Comparison of ENCODE assay signal across 21 mouse cellular contexts in genomic region chr7:138872956-138873355, GRCm38 (mm10). TPM values are rescaled to one million over a fixed set of nuclear protein-coding genes. Genes with fewer than 3 reads are reported as not detected.
DNase-seq lines count a peak whose midpoint lies in the region; ATAC-seq lines count a peak whose summit lies in the region.
"Had no signal": no experiment of that assay in that cellular context is flagged by ENCODE, and none has a peak within 500 bp of the region (broad histone marks: within the 10 kb centered on the region; RNA-seq: fewer than 3 reads in every experiment).

No protein-coding gene starts in this region.

- no peak overlapping the region for H3K9ac ChIP-seq in intestine, embryonic 16.5 days (ENCODE audit: low read depth, low read length)
- no peak overlapping the region for H3K9ac ChIP-seq in intestine, embryonic 15.5 days
- H3K9ac ChIP-seq in kidney, embryonic 15.5 days = no peak overlapping the region
- no peak overlapping the region for H3K9ac ChIP-seq in liver, embryonic 16.5 days (ENCODE audit: low read depth, low read length)
- H3K9ac ChIP-seq in liver, embryonic 11.5 days (ENCODE audit: low read depth, low read length) = no peak overlapping the region
- H3K9ac ChIP-seq: embryonic facial prominence, embryonic 15.5 days; forebrain, embryonic 15.5 days; heart, embryonic 15.5 days had no signal

- DNase-seq in kidney, postnatal 10 days = no peak
- no peak for DNase-seq in liver, embryonic 11.5 days (ENCODE audit: low spot score)
- DNase-seq in limb, embryonic 10.5 days (ENCODE audit: low spot score) = no peak
- DNase-seq: adrenal gland, postnatal 10 days; cerebellum, adult 11 months; cerebellum, adult 8-10 months; cerebellum, postnatal 14 days; embryo, embryonic 11 days; gastrocnemius, postnatal 14 days; heart, adult 2 months; heart, postnatal 14 days had no signal

- no peaks in the 10 kb centered on the region for H3K9me3 ChIP-seq in intestine, embryonic 16.5 days (ENCODE audit: control insufficient read depth, low read length)
- no peaks in the 10 kb centered on the region for H3K9me3 ChIP-seq in intestine, embryonic 15.5 days
- no peaks in the 10 kb centered on the region for H3K9me3 ChIP-seq in kidney, embryonic 15.5 days (replicated peaks)
- no peaks in the 10 kb centered on the region for H3K9me3 ChIP-seq in liver, embryonic 16.5 days (replicated peaks; ENCODE audit: control insufficient read depth, low read length)
- no peaks in the 10 kb centered on the region for H3K9me3 ChIP-seq in liver, embryonic 11.5 days (ENCODE audit: control insufficient read depth, low read length)
- no peaks in the 10 kb centered on the region for H3K9me3 ChIP-seq in limb, embryonic 10.5 days (replicated peaks)
- H3K9me3 ChIP-seq: embryonic facial prominence, embryonic 15.5 days; forebrain, embryonic 10.5 days; forebrain, embryonic 15.5 days; heart, embryonic 15.5 days had no signal

- 71% methylated on average over 3 of the region's 3 CpGs for WGBS in intestine, embryonic 16.5 days
- WGBS in intestine, embryonic 15.5 days = 66% methylated on average over 3 of the region's 3 CpGs
- WGBS in kidney, embryonic 15.5 days = 84% methylated on average over 3 of the region's 3 CpGs
- 64% methylated on average over 3 of the region's 3 CpGs for WGBS in liver, embryonic 16.5 days (ENCODE audit: insufficient replicate concordance)
- 86% methylated on average over 3 of the region's 3 CpGs for WGBS in liver, embryonic 11.5 days
- WGBS in limb, embryonic 10.5 days = 88% methylated on average over 3 of the region's 3 CpGs

- peaks cover 18% of the 10 kb centered on the region for H3K36me3 ChIP-seq in intestine, embryonic 16.5 days (ENCODE audit: control insufficient read depth, insufficient read depth, low read length)
- peaks cover 35% of the 10 kb centered on the region for H3K36me3 ChIP-seq in intestine, embryonic 15.5 days
- peaks cover 97% of the 10 kb centered on the region for H3K36me3 ChIP-seq in kidney, embryonic 15.5 days
- peaks cover 43% of the 10 kb centered on the region for H3K36me3 ChIP-seq in liver, embryonic 16.5 days (ENCODE audit: control insufficient read depth, insufficient read depth)
- H3K36me3 ChIP-seq in liver, embryonic 11.5 days (ENCODE audit: control insufficient read depth, insufficient read depth, low read length) = peaks cover 44% of the 10 kb centered on the region
- peaks cover 99% of the 10 kb centered on the region for H3K36me3 ChIP-seq in limb, embryonic 10.5 days

- H3K27me3 ChIP-seq in intestine, embryonic 16.5 days (replicated peaks; ENCODE audit: control insufficient read depth, insufficient read depth, low read length) = no peaks in the 10 kb centered on the region
- H3K27me3 ChIP-seq in intestine, embryonic 15.5 days (replicated peaks) = no peaks in the 10 kb centered on the region
- no peaks in the 10 kb centered on the region for H3K27me3 ChIP-seq in kidney, embryonic 15.5 days
- no peaks in the 10 kb centered on the region for H3K27me3 ChIP-seq in liver, embryonic 16.5 days (ENCODE audit: control insufficient read depth, insufficient read depth, low read depth, low read length)
- H3K27me3 ChIP-seq in liver, embryonic 11.5 days (replicated peaks; ENCODE audit: control insufficient read depth, insufficient read depth, low read length) = no peaks in the 10 kb centered on the region
- H3K27me3 ChIP-seq in limb, embryonic 10.5 days (ENCODE audit: low read depth, poor library complexity, severe bottlenecking) = no peaks in the 10 kb centered on the region
- H3K27me3 ChIP-seq: embryonic facial prominence, embryonic 15.5 days; forebrain, embryonic 15.5 days; heart, embryonic 15.5 days had no signal

- H3K4me3 ChIP-seq in intestine, embryonic 16.5 days (ENCODE audit: low read length) = no peak overlapping the region
- H3K4me3 ChIP-seq in intestine, embryonic 15.5 days (replicated peaks) = no peak overlapping the region
- H3K4me3 ChIP-seq in kidney, embryonic 15.5 days (replicated peaks) = no peak overlapping the region
- H3K4me3 ChIP-seq in liver, embryonic 16.5 days (ENCODE audit: low read depth, low read length) = no peak overlapping the region
- no peak overlapping the region for H3K4me3 ChIP-seq in liver, embryonic 11.5 days (ENCODE audit: low read depth, low read length)
- no peak overlapping the region for H3K4me3 ChIP-seq in limb, embryonic 10.5 days
- H3K4me3 ChIP-seq: embryonic facial prominence, embryonic 15.5 days; erythroblast, embryonic 14.5 days; forebrain, embryonic 10.5 days; forebrain, embryonic 15.5 days; heart, adult 2 months; heart, embryonic 15.5 days had no signal

- peak; percentile 64 for ATAC-seq in intestine, embryonic 16.5 days
- no peak for ATAC-seq in intestine, embryonic 15.5 days
- no peak for ATAC-seq in kidney, embryonic 15.5 days (replicated peaks; ENCODE audit: low FRiP score)
- ATAC-seq in liver, embryonic 16.5 days (ENCODE audit: low read depth) = no peak
- no peak for ATAC-seq in liver, embryonic 11.5 days (replicated peaks; ENCODE audit: low FRiP score)
- ATAC-seq: forebrain, embryonic 15.5 days had no signal

- H3K27ac ChIP-seq in intestine, embryonic 16.5 days (ENCODE audit: low read length) = no peak overlapping the region
- H3K27ac ChIP-seq in intestine, embryonic 15.5 days = no peak overlapping the region
- 0 out of 2 replicates have a peak overlapping the region, but pooled peaks have one; percentile 34 for H3K27ac ChIP-seq in kidney, embryonic 15.5 days
- peak overlapping the region; percentile 37 for H3K27ac ChIP-seq in liver, embryonic 16.5 days (ENCODE audit: low read length)
- H3K27ac ChIP-seq in liver, embryonic 11.5 days (ENCODE audit: low read depth, low read length) = no peak overlapping the region
- H3K27ac ChIP-seq in limb, embryonic 10.5 days = no peak overlapping the region
- H3K27ac ChIP-seq: embryonic facial prominence, embryonic 15.5 days; forebrain, embryonic 10.5 days; forebrain, embryonic 15.5 days; heart, adult 2 months; heart, embryonic 15.5 days had no signal

- no peak overlapping the region for H3K4me2 ChIP-seq in intestine, embryonic 16.5 days (ENCODE audit: low read depth, low read length)
- H3K4me2 ChIP-seq in intestine, embryonic 15.5 days (replicated peaks) = no peak overlapping the region
- no peak overlapping the region for H3K4me2 ChIP-seq in kidney, embryonic 15.5 days
- H3K4me2 ChIP-seq in liver, embryonic 16.5 days (ENCODE audit: low read depth, low read length) = no peak overlapping the region
- no peak overlapping the region; the same call in 1 of the 2 replicates for H3K4me2 ChIP-seq in liver, embryonic 11.5 days
- H3K4me2 ChIP-seq: embryonic facial prominence, embryonic 15.5 days; forebrain, embryonic 15.5 days; heart, embryonic 11.5 days; heart, embryonic 15.5 days had no signal

- H3K4me1 ChIP-seq in intestine, embryonic 16.5 days (ENCODE audit: control insufficient read depth, insufficient read depth, low read length) = no peaks in the 10 kb centered on the region
- H3K4me1 ChIP-seq in intestine, embryonic 15.5 days (replicated peaks) = no peaks in the 10 kb centered on the region
- H3K4me1 ChIP-seq in kidney, embryonic 15.5 days = no peaks in the 10 kb centered on the region
- H3K4me1 ChIP-seq in liver, embryonic 16.5 days (ENCODE audit: control insufficient read depth, low read depth, low read length) = peaks cover 3% of the 10 kb centered on the region; the same call in 1 of the 2 replicates
- H3K4me1 ChIP-seq in liver, embryonic 11.5 days (replicated peaks; ENCODE audit: control insufficient read depth, insufficient read depth, low read length) = no peaks in the 10 kb centered on the region
- H3K4me1 ChIP-seq in limb, embryonic 10.5 days = no peaks in the 10 kb centered on the region
- H3K4me1 ChIP-seq: embryonic facial prominence, embryonic 15.5 days; forebrain, embryonic 10.5 days; forebrain, embryonic 15.5 days; heart, embryonic 15.5 days had no signal

RNA-seq across cellular contexts. Expression of gene Mapk1ip1, which starts 26.9 kb away (rescaled TPM):
- 12.8 and 13.8 TPM in 2 replicates for polyA plus RNA-seq in intestine, embryonic 16.5 days (2015; fragmentation: Nextera tagmentation; extraction: Ambion mirVana)
- 10.7 and 12.9 TPM in 2 replicates for polyA plus RNA-seq in intestine, embryonic 15.5 days (2015; fragmentation: Nextera tagmentation; extraction: Ambion mirVana)
- 14.5 and 15.3 TPM in 2 replicates for polyA plus RNA-seq in kidney, embryonic 15.5 days (2015; fragmentation: Nextera tagmentation; extraction: Ambion mirVana)
- 3.9 and 4.3 TPM in 2 replicates for polyA plus RNA-seq in liver, embryonic 16.5 days (2015; fragmentation: Nextera tagmentation; extraction: Ambion mirVana)
- 6.6 and 7.4 TPM in 2 replicates for polyA plus RNA-seq in liver, embryonic 11.5 days (2014; fragmentation: Nextera tagmentation; extraction: Ambion mirVana)
- 8.0 and 9.4 TPM in 2 replicates for polyA plus RNA-seq in limb, embryonic 10.5 days (2016; fragmentation: Nextera tagmentation; extraction: Ambion mirVana)

RNA-seq across cellular contexts. Expression of gene Ppp2r2d, which starts 27.1 kb away (rescaled TPM):
- polyA plus RNA-seq in intestine, embryonic 16.5 days (2015; fragmentation: Nextera tagmentation; extraction: Ambion mirVana) = 8.9 and 9.7 TPM in 2 replicates
- 28.7 and 32.0 TPM in 2 replicates for polyA plus RNA-seq in intestine, embryonic 15.5 days (2015; fragmentation: Nextera tagmentation; extraction: Ambion mirVana)
- 35.1 and 37.3 TPM in 2 replicates for polyA plus RNA-seq in kidney, embryonic 15.5 days (2015; fragmentation: Nextera tagmentation; extraction: Ambion mirVana)
- polyA plus RNA-seq in liver, embryonic 16.5 days (2015; fragmentation: Nextera tagmentation; extraction: Ambion mirVana) = 5.7 TPM in 2 replicates
- polyA plus RNA-seq in liver, embryonic 11.5 days (2014; fragmentation: Nextera tagmentation; extraction: Ambion mirVana) = 40.9 and 42.0 TPM in 2 replicates
- 50.9 and 51.9 TPM in 2 replicates for polyA plus RNA-seq in limb, embryonic 10.5 days (2016; fragmentation: Nextera tagmentation; extraction: Ambion mirVana)

RNA-seq across cellular contexts. Expression of gene Bnip3, which starts 36.4 kb away (rescaled TPM):
- polyA plus RNA-seq in intestine, embryonic 16.5 days (2015; fragmentation: Nextera tagmentation; extraction: Ambion mirVana) = 192 and 195 TPM in 2 replicates
- polyA plus RNA-seq in intestine, embryonic 15.5 days (2015; fragmentation: Nextera tagmentation; extraction: Ambion mirVana) = 171 and 203 TPM in 2 replicates
- polyA plus RNA-seq in kidney, embryonic 15.5 days (2015; fragmentation: Nextera tagmentation; extraction: Ambion mirVana) = 105 and 106 TPM in 2 replicates
- polyA plus RNA-seq in liver, embryonic 16.5 days (2015; fragmentation: Nextera tagmentation; extraction: Ambion mirVana) = 186 and 192 TPM in 2 replicates
- polyA plus RNA-seq in liver, embryonic 11.5 days (2014; fragmentation: Nextera tagmentation; extraction: Ambion mirVana) = 200 and 218 TPM in 2 replicates
- 110 and 112 TPM in 2 replicates for polyA plus RNA-seq in limb, embryonic 10.5 days (2016; fragmentation: Nextera tagmentation; extraction: Ambion mirVana)

Comparison
In these comparisons a context has a peak if more than half of its experiments do, and no peak if none do; other contexts are left out.
1. H3K27ac ChIP-seq: peak in kidney, embryonic 15.5 days (single experiment) and liver, embryonic 16.5 days (single experiment); none in intestine, embryonic 16.5 days (single experiment), intestine, embryonic 15.5 days (single experiment), liver, embryonic 11.5 days (single experiment) and limb, embryonic 10.5 days (single experiment).